Mouse (Mus musculus): Measurements from ENCODE around the gene Lingo3.

The Lingo3 gene

DNA sequence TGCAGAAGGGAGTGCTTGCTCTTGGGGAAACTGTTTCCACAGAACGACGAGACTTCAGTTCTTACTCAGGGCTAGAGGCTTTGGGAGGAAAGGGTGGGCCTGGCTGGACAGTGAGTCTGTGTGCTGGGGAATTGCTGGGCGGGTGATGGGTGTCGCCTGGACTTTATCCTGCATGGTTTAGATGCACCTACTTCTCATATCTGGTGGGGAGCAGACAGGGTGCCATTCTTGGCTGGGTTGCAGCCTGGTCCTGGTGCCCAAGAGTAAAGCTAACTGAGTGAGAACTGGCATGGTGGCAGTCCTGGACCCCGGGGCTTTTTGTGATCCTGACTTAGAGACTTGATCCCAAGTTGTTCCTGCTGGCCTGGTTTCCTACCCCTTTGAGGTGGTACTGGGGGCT lies 13.1 kb upstream of the Lingo3 start:
- Histone ChIP-seq H3K36me3 (ENCODE audit: control insufficient read depth, insufficient read depth, low read length, poor library complexity, severe bottlenecking) (peaks cover 1% of the 10 kb centered on the region; the same call in 1 of the 2 replicates), H3K27me3 (ENCODE audit: control insufficient read depth, insufficient read depth, low read length, poor library complexity, severe bottlenecking) (no peaks in the 10 kb centered on the region)
- DNase-seq (ENCODE audit: low read depth, low spot score), result no peak

DNA sequence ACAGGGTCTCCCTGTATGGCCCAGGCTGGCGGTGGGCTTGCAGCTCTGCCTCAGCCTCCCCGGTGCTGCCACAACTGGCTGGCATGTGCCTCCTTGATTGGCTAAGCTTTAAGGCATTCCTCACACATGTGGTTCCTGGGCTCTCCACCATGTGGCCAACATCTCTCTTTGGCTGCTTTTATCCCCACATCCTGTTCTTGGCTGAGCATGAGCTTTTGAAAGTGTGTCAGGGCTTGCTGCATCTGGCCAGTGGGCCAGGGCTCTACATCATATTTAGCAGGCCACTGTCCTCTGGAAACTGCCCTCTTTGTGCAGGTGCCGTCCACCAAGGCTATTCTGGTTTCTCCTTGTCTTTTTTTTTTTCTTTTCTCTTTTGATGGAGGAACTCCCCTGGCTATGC lies 12.4 kb upstream of the Lingo3 start:
- peaks cover 1% of the 10 kb centered on the region; the same call in 1 of the 2 replicates for H3K36me3 ChIP-seq (ENCODE audit: control insufficient read depth, insufficient read depth, low read length, poor library complexity, severe bottlenecking)
- no peaks in the 10 kb centered on the region for H3K27me3 ChIP-seq (ENCODE audit: control insufficient read depth, insufficient read depth, low read length, poor library complexity, severe bottlenecking)
- DNase-seq (ENCODE audit: low read depth, low spot score), result no peak

DNA sequence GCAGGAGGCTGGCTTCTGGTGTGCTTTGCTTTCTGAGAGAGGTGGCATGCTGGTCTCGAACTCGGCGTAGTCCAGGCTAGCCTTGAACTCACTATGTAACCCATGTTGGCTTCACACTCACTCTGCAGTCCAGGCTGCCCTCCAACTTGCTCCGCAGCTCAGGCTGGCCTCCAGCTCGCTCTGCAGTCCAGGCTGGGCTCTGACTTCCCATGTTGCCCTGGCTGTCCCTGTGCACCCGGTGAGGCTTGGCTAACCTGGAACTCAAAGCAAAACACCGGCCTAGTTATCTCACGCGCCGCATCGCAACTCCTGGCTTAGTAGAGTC lies 11.9 kb upstream of the Lingo3 start:
- DNase-seq (ENCODE audit: low read depth, low spot score), result peak; percentile 16

DNA sequence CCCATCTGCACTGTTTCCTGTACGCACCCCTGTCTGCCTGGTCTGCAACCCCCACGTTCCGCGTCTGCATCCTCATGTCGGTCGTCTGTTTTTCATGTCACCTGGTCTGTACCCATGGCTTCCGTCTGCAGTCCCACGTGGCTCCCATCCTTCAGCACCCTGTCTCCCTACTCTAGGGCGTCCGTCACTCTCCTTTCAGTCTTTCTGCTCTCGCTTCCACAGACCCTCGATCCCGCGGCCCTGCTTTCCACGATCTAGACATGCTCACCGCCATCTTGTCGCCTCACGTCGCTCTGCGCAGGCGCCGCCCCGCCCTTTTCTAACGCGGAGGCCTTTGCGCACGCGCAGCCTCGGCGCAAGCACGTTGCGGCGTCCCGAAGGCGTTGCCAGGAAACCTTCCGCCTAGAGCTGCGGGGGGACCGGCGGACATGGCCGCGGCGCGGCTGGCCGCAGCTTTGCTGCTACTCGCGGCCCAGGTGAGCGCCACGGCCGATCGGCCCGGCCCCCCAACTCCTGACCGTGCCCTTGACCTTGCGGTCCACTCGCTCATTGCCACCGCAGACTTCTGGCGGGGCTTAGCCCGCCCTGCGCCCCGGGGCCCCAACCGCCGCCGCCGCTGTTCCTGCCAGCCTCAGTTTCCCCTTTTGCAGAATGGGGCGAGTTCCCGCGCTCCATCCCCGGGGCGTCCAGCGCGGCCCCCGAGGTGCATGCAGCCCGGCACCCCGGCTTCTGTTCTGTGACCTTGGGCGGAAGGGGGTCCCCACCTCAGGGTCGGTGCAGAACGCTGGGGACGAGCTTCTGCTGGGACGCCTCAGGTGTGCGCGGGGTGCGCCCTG lies 11.3 kb upstream of the Lingo3 start, which contains the start of the genes Lsm7 and Sppl2b:
TSS of gene Lsm7 (minus strand) at position 297 of the 836 bp plus-strand sequence.
TSS of gene Sppl2b (plus strand) at position 363 of the 836 bp plus-strand sequence.
- peak; percentile 98 for DNase-seq (ENCODE audit: low read depth, low spot score)
- peaks cover 1% of the 10 kb centered on the region; the same call in 1 of the 2 replicates for H3K36me3 ChIP-seq (ENCODE audit: control insufficient read depth, insufficient read depth, low read length, poor library complexity, severe bottlenecking)
- H3K27me3 ChIP-seq (ENCODE audit: control insufficient read depth, insufficient read depth, low read length, poor library complexity, severe bottlenecking), result no peaks in the 10 kb centered on the region

More for the DNA sequence above, 11.9 kb upstream of the Lingo3 start:
- Histone ChIP-seq H3K36me3 (ENCODE audit: control insufficient read depth, insufficient read depth, low read length, poor library complexity, severe bottlenecking) (peaks cover 1% of the 10 kb centered on the region; the same call in 1 of the 2 replicates), H3K27me3 (ENCODE audit: control insufficient read depth, insufficient read depth, low read length, poor library complexity, severe bottlenecking) (no peaks in the 10 kb centered on the region)

DNA sequence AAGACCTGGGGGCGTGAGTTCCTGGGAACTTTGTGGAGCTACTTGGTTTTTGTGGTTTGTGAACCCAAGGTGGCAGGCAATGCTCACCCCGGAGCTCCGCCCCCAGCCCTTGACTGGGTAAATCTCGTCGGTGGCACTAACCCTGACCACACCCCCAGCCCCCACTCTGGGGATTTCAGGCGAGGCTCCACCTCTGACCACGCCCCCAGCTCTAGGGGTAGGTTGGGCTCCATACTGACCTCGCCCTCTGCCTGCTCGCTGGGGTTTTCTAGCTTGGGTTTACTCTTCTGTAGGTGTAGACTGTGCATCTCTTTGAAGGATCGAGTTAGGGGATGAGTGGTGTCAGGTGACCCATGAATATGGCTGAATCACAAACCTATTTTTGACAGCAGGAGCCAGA lies 4.7 kb upstream of the Lingo3 start:
- peaks cover 1% of the 10 kb centered on the region; the same call in 1 of the 2 replicates for H3K36me3 ChIP-seq (ENCODE audit: control insufficient read depth, insufficient read depth, low read length, poor library complexity, severe bottlenecking)
- DNase-seq (ENCODE audit: low read depth, low spot score), result peak; percentile 81
- no peaks in the 10 kb centered on the region for H3K27me3 ChIP-seq (ENCODE audit: control insufficient read depth, insufficient read depth, low read length, poor library complexity, severe bottlenecking)

DNA sequence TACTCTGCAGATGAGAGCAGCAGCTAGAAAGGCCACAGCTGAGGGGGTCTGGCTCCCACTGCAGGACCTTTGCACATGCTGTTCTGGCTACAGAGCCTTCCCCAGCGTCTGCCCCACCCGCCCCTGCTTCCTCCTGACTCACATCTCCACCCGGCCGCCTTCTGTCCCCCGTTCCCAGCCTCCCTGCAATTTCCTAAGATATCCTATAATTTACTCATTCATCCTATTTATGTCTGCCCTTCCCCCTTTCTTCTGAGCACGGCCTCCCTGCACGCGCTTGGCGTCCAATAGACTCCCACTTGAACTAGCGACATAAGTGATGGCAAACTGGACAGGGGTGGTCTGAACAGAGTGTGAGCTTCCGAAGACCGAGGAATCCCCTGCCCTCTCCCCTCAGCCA lies 1.9 kb upstream of the Lingo3 start:
- DNase-seq (ENCODE audit: low read depth, low spot score), result no peak
- Histone ChIP-seq H3K36me3 (ENCODE audit: control insufficient read depth, insufficient read depth, low read length, poor library complexity, severe bottlenecking) (no peaks in the 10 kb centered on the region), H3K27me3 (ENCODE audit: control insufficient read depth, insufficient read depth, low read length, poor library complexity, severe bottlenecking) (no peaks in the 10 kb centered on the region)

DNA sequence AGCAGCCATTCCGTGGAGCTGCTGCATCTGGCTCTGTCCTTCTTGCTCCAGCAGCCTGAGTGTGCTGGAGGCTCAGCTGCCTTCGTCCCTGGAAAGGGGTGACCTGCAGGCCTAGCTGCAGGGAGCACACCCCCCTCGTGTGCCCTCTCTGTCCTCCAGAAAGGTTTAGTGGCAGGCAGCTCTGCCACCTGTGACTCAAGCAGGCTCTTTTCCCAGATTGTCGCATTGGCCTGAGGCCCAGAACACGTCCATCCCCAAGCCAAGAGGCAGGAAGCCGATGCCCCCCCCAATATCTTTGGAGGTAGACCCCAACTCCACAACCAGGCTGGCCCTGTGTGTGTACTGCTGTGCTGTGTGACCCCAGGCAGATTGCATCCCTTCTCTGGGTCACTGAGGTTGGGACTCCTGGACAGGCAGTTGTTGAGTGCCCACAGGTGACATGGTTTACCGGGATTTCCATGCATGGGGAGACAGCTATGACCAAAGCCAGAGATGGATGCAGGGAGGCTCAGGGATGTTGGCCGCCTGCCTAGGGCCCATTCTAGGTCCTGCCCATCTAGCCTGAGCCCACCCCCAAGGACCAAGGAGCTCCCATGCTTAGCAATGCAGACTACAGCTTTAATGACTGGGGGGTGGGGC lies 1.3 kb upstream of the Lingo3 start:
- DNase-seq (ENCODE audit: low read depth, low spot score), result no peak
- H3K27me3 ChIP-seq (ENCODE audit: control insufficient read depth, insufficient read depth, low read length, poor library complexity, severe bottlenecking), result no peaks in the 10 kb centered on the region
- H3K36me3 ChIP-seq (ENCODE audit: control insufficient read depth, insufficient read depth, low read length, poor library complexity, severe bottlenecking), result no peaks in the 10 kb centered on the region

DNA sequence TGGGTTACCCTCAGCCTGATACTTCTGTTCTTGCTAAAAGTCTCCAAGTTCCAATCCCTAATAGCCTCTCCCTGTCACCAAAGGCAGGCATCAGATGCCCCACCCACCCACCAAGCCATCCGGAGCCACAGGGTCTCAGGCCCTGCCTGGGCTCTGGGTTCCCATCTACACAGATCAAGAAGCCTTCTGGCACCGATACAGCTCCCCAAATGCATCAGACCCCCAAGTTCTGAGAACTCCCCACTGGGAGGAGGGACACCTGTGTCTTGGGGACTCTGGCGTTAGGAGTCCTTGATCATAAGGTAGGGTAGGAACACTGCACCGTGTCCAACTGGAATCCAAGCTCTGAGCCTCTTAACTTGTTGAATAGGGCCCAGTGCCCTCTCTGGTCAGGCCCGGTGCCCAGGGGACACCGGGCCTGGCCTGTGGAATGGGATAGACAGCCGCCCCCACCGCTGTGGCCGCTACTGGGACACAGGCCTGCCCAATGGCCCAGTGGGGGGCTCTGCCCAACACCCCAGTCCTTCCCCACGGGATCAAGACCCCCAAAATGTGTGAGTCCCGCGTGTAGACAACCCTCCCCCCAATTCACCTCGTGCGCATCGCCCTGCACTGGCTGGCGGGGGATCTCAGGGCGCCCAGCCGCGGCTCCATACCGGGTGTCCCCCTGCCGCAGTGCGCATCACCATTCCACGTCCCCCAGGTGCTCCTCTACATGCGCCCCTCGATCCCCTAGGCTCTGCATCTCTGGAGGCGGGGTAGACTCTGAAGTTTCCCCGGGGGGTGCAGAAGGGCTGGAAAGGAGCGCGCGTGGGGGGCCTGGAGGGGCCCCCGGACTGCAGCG lies 530 bp downstream of the Lingo3 start:
- H3K36me3 ChIP-seq (ENCODE audit: control insufficient read depth, insufficient read depth, low read length, poor library complexity, severe bottlenecking), result no peaks in the 10 kb centered on the region

DNA sequence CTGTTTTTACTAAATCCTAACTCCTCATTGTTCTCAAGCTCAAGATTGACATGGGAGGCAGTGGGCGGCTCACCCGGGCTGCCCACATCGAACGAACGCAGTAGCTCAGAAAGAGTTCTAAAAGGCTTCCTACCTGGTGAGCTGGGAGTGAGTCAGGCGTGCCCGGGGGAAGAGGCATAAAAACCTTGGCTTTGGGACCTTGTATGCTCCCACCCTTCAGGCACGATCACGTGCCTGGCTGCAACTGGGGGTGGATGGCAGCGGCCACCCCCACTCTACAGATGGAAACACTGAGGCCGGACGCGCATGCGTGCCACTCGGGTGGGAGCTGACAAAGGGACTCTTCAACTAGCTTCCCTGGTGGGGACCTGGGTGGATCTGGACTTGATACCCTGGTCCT lies 1.5 kb downstream of the Lingo3 start:
- Histone ChIP-seq H3K36me3 (ENCODE audit: control insufficient read depth, insufficient read depth, low read length, poor library complexity, severe bottlenecking) (no peaks in the 10 kb centered on the region), H3K27me3 (ENCODE audit: control insufficient read depth, insufficient read depth, low read length, poor library complexity, severe bottlenecking) (no peaks in the 10 kb centered on the region; the same call in 1 of the 2 replicates)
- DNase-seq (ENCODE audit: low read depth, low spot score), result no peak

More for the DNA sequence above, 530 bp downstream of the Lingo3 start:
- DNase-seq (ENCODE audit: low read depth, low spot score), result no peak
- H3K27me3 ChIP-seq (ENCODE audit: control insufficient read depth, insufficient read depth, low read length, poor library complexity, severe bottlenecking), result no peaks in the 10 kb centered on the region; the same call in 1 of the 2 replicates

DNA sequence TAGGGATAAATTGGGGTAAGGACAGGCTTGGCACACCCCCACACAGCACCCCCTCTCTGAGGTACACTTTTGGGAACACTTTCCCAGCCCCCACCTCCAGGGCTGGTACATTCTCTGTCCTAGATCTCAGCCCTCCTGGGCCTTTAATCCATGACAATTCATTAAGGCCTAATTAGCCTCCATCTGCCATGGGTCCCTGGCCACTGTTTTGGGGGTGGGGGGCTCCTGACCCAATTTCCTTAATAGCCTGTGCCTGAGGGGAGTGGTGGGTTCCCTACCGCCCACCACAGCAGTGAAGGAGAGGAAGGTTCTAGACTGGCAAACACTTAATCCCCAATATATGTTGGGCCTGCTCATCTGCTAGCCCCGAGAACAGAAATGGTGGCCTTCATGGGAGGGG lies 2.2 kb downstream of the Lingo3 start:
- DNase-seq (ENCODE audit: low read depth, low spot score), result no peak
- no peaks in the 10 kb centered on the region for H3K36me3 ChIP-seq (ENCODE audit: control insufficient read depth, insufficient read depth, low read length, poor library complexity, severe bottlenecking)
- no peaks in the 10 kb centered on the region; the same call in 1 of the 2 replicates for H3K27me3 ChIP-seq (ENCODE audit: control insufficient read depth, insufficient read depth, low read length, poor library complexity, severe bottlenecking)

DNA sequence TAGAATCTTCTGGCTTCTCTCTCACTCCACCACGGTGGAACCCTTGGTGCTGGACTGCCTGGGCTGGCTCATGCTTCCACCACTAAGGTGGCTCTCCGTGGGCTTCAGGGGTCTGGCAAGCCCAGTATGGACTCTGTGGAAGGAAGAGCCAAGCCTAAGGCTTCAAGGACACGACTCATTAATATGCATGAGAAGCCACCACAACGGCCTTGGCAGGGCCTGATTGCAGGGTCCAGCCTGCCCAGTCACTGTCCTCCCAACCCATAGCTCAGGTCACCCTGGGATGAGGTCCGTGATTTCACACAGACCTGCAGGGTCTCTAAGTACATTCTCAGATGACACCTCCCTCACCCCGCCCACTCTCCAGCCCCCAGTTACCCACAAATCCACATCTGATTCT lies 4.0 kb downstream of the Lingo3 start:
- Histone ChIP-seq H3K27me3 (ENCODE audit: control insufficient read depth, insufficient read depth, low read length, poor library complexity, severe bottlenecking) (no peaks in the 10 kb centered on the region; the same call in 1 of the 2 replicates), H3K36me3 (ENCODE audit: control insufficient read depth, insufficient read depth, low read length, poor library complexity, severe bottlenecking) (no peaks in the 10 kb centered on the region)
- no peak for DNase-seq (ENCODE audit: low read depth, low spot score)

DNA sequence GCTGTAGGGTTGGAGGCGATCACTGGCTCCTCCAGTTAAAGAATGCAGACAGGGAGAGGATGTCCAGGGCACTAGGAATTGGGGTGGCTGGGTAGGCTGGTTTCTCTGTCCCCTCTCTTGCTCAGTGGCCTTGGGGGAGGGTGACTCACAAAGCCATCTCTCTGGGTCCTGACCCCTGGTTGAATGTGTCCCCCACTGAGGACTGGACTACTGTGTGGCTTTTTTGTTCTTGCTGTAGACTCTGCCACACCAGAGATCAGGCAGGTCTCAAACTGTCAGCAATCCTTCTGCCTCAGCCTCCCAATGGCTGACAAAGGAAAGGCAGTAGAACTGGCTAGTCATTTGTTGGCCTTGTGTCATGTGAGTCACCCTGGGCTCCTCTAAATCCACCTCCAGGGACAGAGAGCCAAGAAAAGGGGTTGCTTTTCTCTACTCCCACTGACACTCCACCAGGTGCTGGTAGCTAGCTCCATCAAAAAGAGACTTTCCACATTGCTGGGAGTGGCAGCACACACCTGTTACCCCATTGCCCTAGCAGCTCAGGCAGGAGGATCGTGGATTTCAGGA lies 5.4 kb downstream of the Lingo3 start:
- Histone ChIP-seq H3K36me3 (ENCODE audit: control insufficient read depth, insufficient read depth, low read length, poor library complexity, severe bottlenecking) (no peaks in the 10 kb centered on the region), H3K27me3 (ENCODE audit: control insufficient read depth, insufficient read depth, low read length, poor library complexity, severe bottlenecking) (no peaks in the 10 kb centered on the region; the same call in 1 of the 2 replicates)
- no peak for DNase-seq (ENCODE audit: low read depth, low spot score)

DNA sequence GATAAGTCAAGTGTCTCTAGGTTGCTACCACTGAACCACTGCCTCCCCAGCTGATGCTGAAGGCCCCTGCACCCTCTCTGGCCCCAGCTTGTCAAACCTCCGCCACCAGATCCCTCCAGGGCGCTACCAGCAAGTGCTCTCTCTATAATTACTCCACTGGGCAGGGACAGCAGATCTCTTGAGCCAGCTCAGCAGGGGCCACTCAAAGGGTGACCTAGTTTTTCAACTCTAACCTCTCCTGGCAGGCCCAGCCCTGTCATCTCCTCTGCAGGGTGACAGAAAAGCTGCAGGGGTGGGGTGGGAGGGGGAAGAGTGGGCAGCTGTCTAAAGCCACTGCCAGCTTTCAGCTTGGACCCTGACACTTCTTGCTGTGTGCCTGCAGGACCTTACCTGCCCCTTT lies 6.0 kb downstream of the Lingo3 start:
- DNase-seq (ENCODE audit: low read depth, low spot score), result no peak

DNA sequence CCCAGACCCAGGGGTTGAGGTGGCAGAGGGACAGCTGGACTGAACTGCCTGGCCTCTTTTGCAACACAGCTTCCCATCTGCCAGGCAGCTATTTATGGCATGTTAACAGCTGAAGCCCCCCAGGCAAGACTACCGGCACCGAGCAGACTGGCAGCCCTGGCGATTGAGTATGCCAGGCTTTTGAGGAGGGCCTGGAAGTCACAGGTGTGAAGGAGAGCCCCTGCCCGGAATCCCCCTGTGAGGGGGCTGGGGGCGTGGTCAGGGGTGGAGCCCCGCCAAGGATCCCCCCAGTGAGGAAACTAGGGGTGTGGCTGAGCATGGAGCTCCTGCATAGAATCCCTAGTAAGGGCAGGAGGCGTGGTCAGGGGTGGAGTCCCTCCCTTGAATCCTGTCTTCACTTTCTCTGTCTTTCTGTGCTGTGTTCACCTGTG lies 6.9 kb downstream of the Lingo3 start:
- no peak for DNase-seq (ENCODE audit: low read depth, low spot score)
- no peaks in the 10 kb centered on the region; the same call in 1 of the 2 replicates for H3K27me3 ChIP-seq (ENCODE audit: control insufficient read depth, insufficient read depth, low read length, poor library complexity, severe bottlenecking)
- H3K36me3 ChIP-seq (ENCODE audit: control insufficient read depth, insufficient read depth, low read length, poor library complexity, severe bottlenecking), result no peaks in the 10 kb centered on the region

More for the DNA sequence above, 6.0 kb downstream of the Lingo3 start:
- Histone ChIP-seq H3K27me3 (ENCODE audit: control insufficient read depth, insufficient read depth, low read length, poor library complexity, severe bottlenecking) (no peaks in the 10 kb centered on the region; the same call in 1 of the 2 replicates), H3K36me3 (ENCODE audit: control insufficient read depth, insufficient read depth, low read length, poor library complexity, severe bottlenecking) (no peaks in the 10 kb centered on the region)

All from splenic B cell, adult 2 months (primary cell).